Mouse (Mus musculus) fat pad, adult 2 months (tissue): ENCODE results near the gene Slc43a1.

Experiments
- DNase-seq: peaks from one replicate; pipeline ENCODE4 v3.0.0-alpha.2; 2011; ENCODE audit warnings: low read depth, low spot score; ENCODE audit errors: extremely low read depth

Gene Slc43a1

GRCm38 (mm10) chr2:84827283-84827920, 11.2 kb upstream of the Slc43a1 start:
- DNase-seq: no peak

- peak; percentile 97 for DNase-seq
Observed at GRCm38 (mm10) chr2:84831666-84832391, 6.8 kb upstream of the Slc43a1 start.

GRCm38 (mm10) chr2:84837107-84837506, 1.5 kb upstream of the Slc43a1 start:
- DNase-seq: no peak

- DNase-seq: no peak
Observed at GRCm38 (mm10) chr2:84837817-84838592, 645 bp upstream of the Slc43a1 start.

- DNase-seq: no peak
Observed at GRCm38 (mm10) chr2:84838993-84839980, 637 bp downstream of the Slc43a1 start.

- DNase-seq: no peak
Observed at GRCm38 (mm10) chr2:84840016-84840747, 1.5 kb downstream of the Slc43a1 start.

GRCm38 (mm10) chr2:84840748-84841563, 2.3 kb downstream of the Slc43a1 start:
- no peak for DNase-seq

GRCm38 (mm10) chr2:84841905-84842304, 3.3 kb downstream of the Slc43a1 start:
- DNase-seq: no peak

GRCm38 (mm10) chr2:84843654-84844053, 5.0 kb downstream of the Slc43a1 start:
- no peak for DNase-seq

GRCm38 (mm10) chr2:84845226-84845625, 6.6 kb downstream of the Slc43a1 start:
- DNase-seq: no peak

- no peak for DNase-seq
Observed at GRCm38 (mm10) chr2:84850407-84851129, 11.9 kb downstream of the Slc43a1 start.

- DNase-seq: no peak
Observed at GRCm38 (mm10) chr2:84851130-84852040, 12.7 kb downstream of the Slc43a1 start.

- no peak for DNase-seq
Observed at GRCm38 (mm10) chr2:84855732-84856131, 17.1 kb downstream of the Slc43a1 start.

GRCm38 (mm10) chr2:84858551-84858950, 19.9 kb downstream of the Slc43a1 start:
- no peak for DNase-seq

GRCm38 (mm10) chr2:84859991-84860780, 21.5 kb downstream of the Slc43a1 start:
- DNase-seq: no peak

- no peak for DNase-seq
Observed at GRCm38 (mm10) chr2:84861430-84861829, 22.8 kb downstream of the Slc43a1 start.

GRCm38 (mm10) chr2:84862231-84862630, 23.6 kb downstream of the Slc43a1 start:
- no peak for DNase-seq
